Mouse (Mus musculus): ENCODE results near the gene Gm5788.
A peak's percentile ranks its signal among the peaks of the same experiment; 100 is the strongest.
"Not testable (repeated sequence)": the region's sequence is repeated elsewhere in the genome, so short reads cannot be mapped to it uniquely, and the experiment has no call there.

Gm5788 gene

GRCm38 (mm10) chr12:87494421-87494820, at the start of gene Gm5788:
Gm5788 (plus strand) TSS chr12:87494721.
- not testable (repeated sequence) for H3K36me3 ChIP-seq (ENCODE audit: insufficient read depth, low read length); H3K27me3 ChIP-seq (ENCODE audit: insufficient read depth, low read length); H3K4me1 ChIP-seq (replicated peaks; ENCODE audit: low read depth, low read length); H3K4me3 ChIP-seq (replicated peaks; ENCODE audit: low read length)
- H3K9me3 ChIP-seq (ENCODE audit: low read length), result peaks cover 24% of the 10 kb centered on the region

DNA sequence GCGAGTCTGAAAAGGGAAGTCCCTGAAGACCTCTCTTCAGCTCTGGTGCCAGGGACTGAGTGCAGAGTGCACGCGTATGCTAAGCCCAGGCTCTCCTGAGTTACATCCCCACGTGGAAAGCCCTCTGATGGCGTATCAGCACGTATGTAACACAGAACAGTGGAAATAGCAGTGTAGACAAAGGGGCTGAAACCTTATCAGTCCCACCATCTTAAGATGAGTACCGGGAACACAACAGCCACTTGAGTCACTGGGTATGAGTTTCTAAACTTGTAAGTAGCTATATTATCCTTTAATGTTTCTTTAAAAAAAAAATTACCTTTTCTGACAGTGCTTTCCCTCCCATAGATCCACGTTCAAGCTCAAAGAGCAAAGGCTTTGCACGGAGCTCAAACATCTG, 45.1 kb upstream of the Gm5788 start:
- no peaks in the 10 kb centered on the region for H3K27me3 ChIP-seq (ENCODE audit: insufficient read depth, low read length)
- TF ChIP-seq CTCF (conservative IDR thresholded peaks at IDR 0.05; ENCODE audit: low read length) (no peak), NANOG (IDR thresholded peaks at IDR 0.05; ENCODE audit: borderline replicate concordance, low read length) (no peak), POU5F1 (IDR thresholded peaks at IDR 0.05; ENCODE audit: borderline replicate concordance, low read length) (no peak)
- H3K9me3 ChIP-seq (ENCODE audit: low read length), result no peaks in the 10 kb centered on the region
- no peak overlapping the region for H3K4me3 ChIP-seq (replicated peaks; ENCODE audit: low read length)
- H3K4me1 ChIP-seq (replicated peaks; ENCODE audit: low read depth, low read length), result peaks cover 26% of the 10 kb centered on the region
- H3K36me3 ChIP-seq (ENCODE audit: insufficient read depth, low read length), result peaks cover 92% of the 10 kb centered on the region

DNA sequence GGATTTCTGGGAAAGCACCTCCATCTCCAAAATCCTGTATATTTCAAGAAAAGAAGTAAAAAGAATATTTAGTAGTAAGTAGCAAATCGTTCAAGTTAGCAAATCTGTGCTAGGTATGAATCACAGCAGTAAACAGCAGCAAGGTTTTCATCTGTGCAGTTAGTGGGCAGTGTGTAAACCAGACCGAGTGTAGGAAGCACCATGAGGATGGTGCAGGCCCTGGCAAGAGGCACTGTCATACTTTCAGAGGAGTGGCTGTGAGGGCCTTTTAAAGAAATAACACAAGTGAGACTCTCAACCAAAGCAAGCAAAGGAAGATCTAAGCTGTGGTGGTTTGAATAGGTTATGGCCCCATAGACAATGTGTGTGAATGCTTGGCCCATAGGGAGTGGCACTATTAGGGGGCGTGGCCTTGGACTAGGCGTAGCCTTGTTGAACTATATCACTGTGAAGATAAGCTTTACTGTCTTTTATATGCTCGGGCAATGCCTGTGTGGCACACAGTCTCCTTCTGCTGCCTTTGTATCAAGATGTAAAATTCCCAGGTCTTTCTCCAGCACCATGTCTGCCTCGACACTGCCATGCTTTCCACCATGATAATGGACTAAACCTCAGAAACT, 29.7 kb upstream of the Gm5788 start:
- peaks cover 93% of the 10 kb centered on the region for H3K36me3 ChIP-seq (ENCODE audit: insufficient read depth, low read length)

DNA sequence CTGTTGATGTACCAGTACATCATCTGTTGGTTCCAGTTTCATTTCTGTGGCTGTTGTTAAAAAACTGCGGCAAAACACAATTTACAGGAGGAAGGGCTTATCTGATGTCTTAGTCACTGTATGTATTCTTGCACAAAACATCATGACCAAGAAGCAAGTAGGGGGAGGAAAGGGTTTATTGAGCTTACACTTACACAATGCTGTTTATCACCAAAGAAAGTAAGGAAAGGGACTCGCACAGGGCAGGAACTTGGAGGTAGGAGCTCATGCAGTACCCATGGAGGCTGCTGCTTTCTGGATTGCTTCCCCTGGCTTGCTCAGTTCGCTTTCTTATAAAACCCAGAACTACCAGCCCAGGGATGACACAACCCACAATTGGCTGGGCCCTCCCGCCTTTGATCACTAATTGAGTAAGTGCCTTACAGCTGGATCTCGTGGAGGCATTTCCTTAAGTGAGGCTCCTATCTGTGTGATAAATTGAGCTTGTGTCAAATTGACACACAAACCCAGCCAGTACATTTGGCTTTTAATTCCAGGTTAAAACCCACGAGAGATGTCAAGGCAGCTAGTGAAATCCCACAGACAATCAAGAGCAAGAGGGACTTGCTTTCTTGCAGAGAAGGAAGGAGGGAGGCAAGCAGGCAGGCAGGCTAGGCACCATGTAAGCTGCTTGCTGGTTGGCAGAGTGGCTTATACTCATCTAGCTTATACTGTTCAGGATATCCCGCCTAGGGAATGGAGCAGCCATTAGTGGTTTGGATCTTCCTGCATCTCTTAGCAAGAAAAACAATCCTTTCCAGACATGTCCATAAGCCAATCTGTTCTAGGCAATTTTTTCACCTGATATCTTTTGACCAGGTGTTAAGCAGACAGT, 24.0 kb upstream of the Gm5788 start:
- Histone ChIP-seq H3K4me1 (replicated peaks; ENCODE audit: low read depth, low read length) (peaks cover 32% of the 10 kb centered on the region), H3K9me3 (ENCODE audit: low read length) (no peaks in the 10 kb centered on the region), H3K36me3 (ENCODE audit: insufficient read depth, low read length) (peaks cover 50% of the 10 kb centered on the region), H3K4me3 (replicated peaks; ENCODE audit: low read length) (peak overlapping the region; percentile 97), H3K27me3 (ENCODE audit: insufficient read depth, low read length) (no peaks in the 10 kb centered on the region)
- TF ChIP-seq CTCF (conservative IDR thresholded peaks at IDR 0.05; ENCODE audit: low read length) (no peak), POU5F1 (IDR thresholded peaks at IDR 0.05; ENCODE audit: borderline replicate concordance, low read length) (no peak), NANOG (IDR thresholded peaks at IDR 0.05; ENCODE audit: borderline replicate concordance, low read length) (no peak)

More for the DNA sequence above, 29.7 kb upstream of the Gm5788 start:
- H3K9me3 ChIP-seq (ENCODE audit: low read length), result no peaks in the 10 kb centered on the region
- peaks cover 24% of the 10 kb centered on the region for H3K4me1 ChIP-seq (replicated peaks; ENCODE audit: low read depth, low read length)
- TF ChIP-seq POU5F1 (IDR thresholded peaks at IDR 0.05; ENCODE audit: borderline replicate concordance, low read length) (no peak), NANOG (IDR thresholded peaks at IDR 0.05; ENCODE audit: borderline replicate concordance, low read length) (no peak), CTCF (conservative IDR thresholded peaks at IDR 0.05; ENCODE audit: low read length) (no peak)
- no peaks in the 10 kb centered on the region for H3K27me3 ChIP-seq (ENCODE audit: insufficient read depth, low read length)
- H3K4me3 ChIP-seq (replicated peaks; ENCODE audit: low read length), result no peak overlapping the region

DNA sequence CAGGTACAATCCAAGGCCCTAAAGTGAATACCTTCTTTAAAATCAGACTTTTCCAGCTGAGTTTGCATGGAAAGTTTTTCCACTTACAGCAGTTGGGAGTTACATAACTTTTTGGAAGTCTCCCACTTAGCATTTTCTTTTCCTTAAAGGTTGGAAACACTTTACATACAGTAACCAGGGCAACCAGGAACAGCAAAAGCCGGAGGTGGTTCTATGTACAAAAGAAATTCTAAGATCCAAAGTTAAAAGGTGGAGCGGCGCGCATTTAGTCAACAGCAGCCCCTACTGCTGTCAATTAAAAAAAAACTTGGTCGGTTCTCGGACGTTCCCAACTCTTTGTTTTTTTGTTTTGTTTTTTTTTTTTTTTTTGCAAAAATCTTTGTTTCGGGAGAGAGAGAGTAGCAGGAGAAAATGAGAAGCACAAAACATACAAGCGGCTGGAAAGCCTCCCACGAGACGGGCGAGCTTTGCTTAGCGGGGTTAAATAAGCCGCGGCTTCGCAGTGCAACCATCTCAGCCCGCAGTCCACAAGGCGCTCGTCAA, 23.0 kb upstream of the Gm5788 start:
- Histone ChIP-seq H3K36me3 (ENCODE audit: insufficient read depth, low read length) (peaks cover 40% of the 10 kb centered on the region), H3K4me1 (replicated peaks; ENCODE audit: low read depth, low read length) (peaks cover 25% of the 10 kb centered on the region), H3K9me3 (ENCODE audit: low read length) (no peaks in the 10 kb centered on the region), H3K27me3 (ENCODE audit: insufficient read depth, low read length) (no peaks in the 10 kb centered on the region), H3K4me3 (replicated peaks; ENCODE audit: low read length) (peak overlapping the region; percentile 97)
- no peak for TF ChIP-seq CTCF (conservative IDR thresholded peaks at IDR 0.05; ENCODE audit: low read length)
- no peak for TF ChIP-seq POU5F1 (IDR thresholded peaks at IDR 0.05; ENCODE audit: borderline replicate concordance, low read length)
- no peak for TF ChIP-seq NANOG (IDR thresholded peaks at IDR 0.05; ENCODE audit: borderline replicate concordance, low read length)

DNA sequence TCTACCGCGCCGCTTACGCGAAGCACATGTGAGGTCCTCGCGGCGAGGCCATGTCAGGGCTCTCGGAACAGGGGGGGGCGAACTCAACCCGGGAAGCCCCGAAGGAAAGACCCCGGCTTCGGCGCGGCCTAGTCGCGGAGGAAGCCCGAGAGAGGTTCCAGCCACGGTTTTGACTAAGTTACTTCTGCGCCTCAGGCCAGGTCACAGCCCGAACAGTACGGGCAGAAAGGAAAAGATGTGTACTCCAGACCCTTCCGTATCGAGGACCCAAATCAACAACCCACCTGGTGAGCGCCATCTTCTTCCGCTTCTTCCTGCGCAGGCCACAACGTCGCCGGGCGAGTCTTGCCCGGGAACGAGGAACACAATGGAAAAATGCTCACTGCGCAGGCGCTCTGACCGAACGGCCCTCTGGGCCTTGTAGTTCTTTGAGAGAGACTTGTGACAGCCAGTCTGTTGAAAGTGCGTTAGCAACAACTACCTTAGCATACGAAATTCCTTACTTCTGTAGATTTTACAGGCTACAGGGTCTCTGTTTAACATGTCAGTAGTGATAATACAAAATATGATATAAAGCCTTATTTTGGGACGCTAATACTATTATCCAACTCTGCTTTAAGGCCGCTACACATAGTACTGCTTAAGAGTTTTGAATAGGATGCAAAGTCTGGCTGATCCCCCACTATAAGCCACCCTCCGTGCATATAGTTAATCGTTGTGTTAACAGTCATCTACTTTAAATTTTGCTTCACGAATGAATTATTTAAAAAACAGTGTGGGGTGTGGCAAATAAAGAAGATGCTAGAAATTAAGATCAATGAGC, 22.3 kb upstream of the Gm5788 start, which contains the start of gene Snw1:
TSS of gene Snw1 (minus strand) at position 311 of the 823 bp plus-strand sequence.
- Histone ChIP-seq H3K27me3 (ENCODE audit: insufficient read depth, low read length) (no peaks in the 10 kb centered on the region), H3K4me3 (replicated peaks; ENCODE audit: low read length) (peak within 1 kb of the TSS; percentile 97), H3K9me3 (ENCODE audit: low read length) (no peaks in the 10 kb centered on the region), H3K36me3 (ENCODE audit: insufficient read depth, low read length) (peaks cover 33% of the 10 kb centered on the region), H3K4me1 (replicated peaks; ENCODE audit: low read depth, low read length) (peaks cover 20% of the 10 kb centered on the region)
- TF ChIP-seq POU5F1 (IDR thresholded peaks at IDR 0.05; ENCODE audit: borderline replicate concordance, low read length), result no peak
- TF ChIP-seq NANOG (IDR thresholded peaks at IDR 0.05; ENCODE audit: borderline replicate concordance, low read length), result no peak
- no peak for TF ChIP-seq CTCF (conservative IDR thresholded peaks at IDR 0.05; ENCODE audit: low read length)

DNA sequence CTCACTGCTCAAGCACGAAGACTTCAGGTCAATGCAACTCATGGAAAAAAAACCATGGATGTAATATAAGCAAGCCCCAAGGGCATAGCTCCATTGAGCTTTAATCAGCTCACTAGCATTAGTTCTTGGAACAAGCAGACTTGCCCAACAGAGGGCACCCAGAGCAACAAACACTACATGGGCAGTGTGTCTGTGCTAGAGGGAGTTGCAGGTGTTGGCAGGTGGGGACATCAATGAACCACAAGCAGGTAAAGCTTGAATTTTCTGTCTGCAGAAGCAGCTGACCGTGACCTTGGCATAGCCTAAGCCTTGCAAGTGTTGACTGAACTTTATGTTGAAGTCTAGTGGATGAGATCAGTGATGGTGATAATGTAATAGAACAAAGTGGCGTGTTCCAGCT, 19.8 kb upstream of the Gm5788 start:
- TF ChIP-seq POU5F1 (IDR thresholded peaks at IDR 0.05; ENCODE audit: borderline replicate concordance, low read length) (no peak), NANOG (IDR thresholded peaks at IDR 0.05; ENCODE audit: borderline replicate concordance, low read length) (no peak), CTCF (conservative IDR thresholded peaks at IDR 0.05; ENCODE audit: low read length) (no peak)
- H3K36me3 ChIP-seq (ENCODE audit: insufficient read depth, low read length), result peaks cover 12% of the 10 kb centered on the region
- H3K27me3 ChIP-seq (ENCODE audit: insufficient read depth, low read length), result no peaks in the 10 kb centered on the region
- H3K4me1 ChIP-seq (replicated peaks; ENCODE audit: low read depth, low read length), result peaks cover 15% of the 10 kb centered on the region
- H3K9me3 ChIP-seq (ENCODE audit: low read length), result no peaks in the 10 kb centered on the region
- no peak overlapping the region for H3K4me3 ChIP-seq (replicated peaks; ENCODE audit: low read length)

GRCm38 (mm10) chr12:87482482-87482881, 12.0 kb upstream of the Gm5788 start:
- H3K9me3 ChIP-seq (ENCODE audit: low read length); H3K36me3 ChIP-seq (ENCODE audit: insufficient read depth, low read length); H3K4me1 ChIP-seq (replicated peaks; ENCODE audit: low read depth, low read length); H3K4me3 ChIP-seq (replicated peaks; ENCODE audit: low read length); H3K27me3 ChIP-seq (ENCODE audit: insufficient read depth, low read length): not testable (repeated sequence)

DNA sequence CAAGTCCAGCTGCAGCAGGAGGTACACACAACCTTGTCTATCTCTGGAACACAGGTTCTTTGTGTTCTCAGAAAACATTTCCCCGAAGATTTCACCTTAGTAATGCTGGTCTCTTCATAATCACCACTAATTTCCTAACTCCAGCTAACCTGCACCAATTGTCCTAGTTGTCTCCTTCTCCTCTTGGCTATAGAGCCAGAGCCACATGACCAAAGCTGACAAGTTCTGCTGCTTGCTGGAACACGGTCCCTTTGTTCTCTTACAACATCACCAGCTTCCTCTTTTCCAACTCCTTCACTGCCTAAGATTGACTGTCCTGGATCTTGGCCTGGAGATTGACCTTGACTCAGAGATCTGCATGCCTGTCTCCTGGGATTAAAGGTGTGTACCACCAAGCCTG, 5.8 kb upstream of the Gm5788 start:
- not testable (repeated sequence) for H3K4me1 ChIP-seq (replicated peaks; ENCODE audit: low read depth, low read length); H3K9me3 ChIP-seq (ENCODE audit: low read length); H3K36me3 ChIP-seq (ENCODE audit: insufficient read depth, low read length); H3K4me3 ChIP-seq (replicated peaks; ENCODE audit: low read length); H3K27me3 ChIP-seq (ENCODE audit: insufficient read depth, low read length)

DNA sequence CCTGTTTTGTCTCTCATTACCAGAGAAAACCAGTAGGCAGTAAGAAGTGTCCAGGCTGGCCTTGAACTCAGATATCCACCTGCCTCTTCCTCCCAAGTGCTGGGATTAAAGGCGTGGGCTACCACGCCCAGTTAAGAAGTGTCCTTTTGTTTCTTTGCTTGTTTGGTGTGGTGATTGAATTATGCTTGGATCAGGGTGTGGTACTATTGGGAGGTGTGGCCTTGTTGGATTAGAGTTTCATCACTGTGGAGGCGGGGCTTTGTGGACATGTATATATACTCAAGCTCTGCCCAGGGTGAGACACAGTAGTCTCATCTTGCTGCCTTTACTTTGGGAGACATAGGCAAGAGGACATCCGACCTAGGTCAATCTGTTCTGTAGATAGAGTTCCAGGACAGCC, 19.5 kb downstream of the Gm5788 start, which contains the start of gene Gm8300:
TSS of gene Gm8300 (plus strand) at position 301 of the 400 bp plus-strand sequence.
- H3K4me3 ChIP-seq (replicated peaks; ENCODE audit: low read length); H3K27me3 ChIP-seq (ENCODE audit: insufficient read depth, low read length); H3K9me3 ChIP-seq (ENCODE audit: low read length); H3K36me3 ChIP-seq (ENCODE audit: insufficient read depth, low read length); H3K4me1 ChIP-seq (replicated peaks; ENCODE audit: low read depth, low read length): not testable (repeated sequence)

DNA sequence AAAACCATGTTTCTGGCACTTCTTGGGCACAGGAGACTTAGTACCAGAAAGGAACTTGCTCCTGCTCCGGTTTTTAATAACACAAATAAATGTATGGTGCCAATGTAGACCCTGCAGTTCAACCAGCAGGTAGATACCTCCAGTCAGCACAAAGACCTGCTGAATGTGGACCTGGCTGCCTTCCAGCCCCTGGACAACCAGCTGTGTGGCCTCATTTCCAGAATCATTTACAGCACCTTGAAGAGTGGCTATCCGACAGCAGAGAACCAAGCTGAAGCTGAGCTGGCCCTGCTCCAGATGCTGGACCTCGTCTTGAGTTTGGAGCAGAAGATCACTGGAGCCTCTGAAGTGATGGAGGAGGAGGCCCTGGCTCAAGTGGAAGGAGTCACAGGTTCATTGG, 25.1 kb downstream of the Gm5788 start:
- H3K4me1 ChIP-seq (replicated peaks; ENCODE audit: low read depth, low read length); H3K27me3 ChIP-seq (ENCODE audit: insufficient read depth, low read length); H3K4me3 ChIP-seq (replicated peaks; ENCODE audit: low read length); H3K36me3 ChIP-seq (ENCODE audit: insufficient read depth, low read length): not testable (repeated sequence)
- H3K9me3 ChIP-seq (ENCODE audit: low read length), result peaks cover 36% of the 10 kb centered on the region

All from E14TG2a.4 (cell line).